Mouse (Mus musculus): ENCODE measurements at regions not wholly inside any gene's neighbourhood (a gene's known extent, or its start where the extent isn't known, plus 50 kb on each side); places are given as distances from the start of the nearest gene placed in this dataset.
"Not testable (repeated sequence)": the region's sequence is repeated elsewhere in the genome, so short reads cannot be mapped to it uniquely, and the experiment has no call there.

GRCm38 (mm10) chr13:72184116-72184845, 220.8 kb upstream of the Irx1 start:
- DNase-seq (ENCODE audit: low spot score) = no peak

GRCm38 (mm10) chr13:72184846-72185118, 221.3 kb upstream of the Irx1 start:
- no peak for DNase-seq (ENCODE audit: low spot score)

DNA sequence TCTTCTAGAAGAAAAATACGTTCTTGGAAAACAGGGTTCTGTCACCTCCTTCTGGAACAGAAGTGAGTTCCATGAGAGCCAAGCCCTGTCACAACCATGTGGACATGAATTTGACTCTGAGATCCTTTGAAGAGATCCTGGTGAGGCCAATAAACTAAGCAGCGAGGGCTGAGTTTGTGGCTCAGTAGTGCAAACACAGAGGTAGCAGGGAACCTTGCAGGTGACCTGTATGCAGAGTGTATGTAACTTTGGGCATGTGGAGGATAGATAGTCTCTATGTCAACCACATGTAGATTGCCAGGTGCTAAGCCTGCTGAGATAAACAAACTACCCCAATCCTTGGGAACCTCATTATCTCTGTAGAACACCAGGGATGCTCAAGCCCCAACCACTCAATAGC, 232.4 kb upstream of the Irx1 start:
- DNase-seq (ENCODE audit: low spot score) = no peak

GRCm38 (mm10) chr13:72198341-72199105, 235.0 kb upstream of the Irx1 start:
- DNase-seq (ENCODE audit: low spot score) = no peak

GRCm38 (mm10) chr13:72209518-72209917, 246.0 kb upstream of the Irx1 start:
- peak; percentile 3 for DNase-seq (ENCODE audit: low spot score)

GRCm38 (mm10) chr13:72209946-72210456, 246.5 kb upstream of the Irx1 start:
- DNase-seq (ENCODE audit: low spot score) = peak; percentile 38

DNA sequence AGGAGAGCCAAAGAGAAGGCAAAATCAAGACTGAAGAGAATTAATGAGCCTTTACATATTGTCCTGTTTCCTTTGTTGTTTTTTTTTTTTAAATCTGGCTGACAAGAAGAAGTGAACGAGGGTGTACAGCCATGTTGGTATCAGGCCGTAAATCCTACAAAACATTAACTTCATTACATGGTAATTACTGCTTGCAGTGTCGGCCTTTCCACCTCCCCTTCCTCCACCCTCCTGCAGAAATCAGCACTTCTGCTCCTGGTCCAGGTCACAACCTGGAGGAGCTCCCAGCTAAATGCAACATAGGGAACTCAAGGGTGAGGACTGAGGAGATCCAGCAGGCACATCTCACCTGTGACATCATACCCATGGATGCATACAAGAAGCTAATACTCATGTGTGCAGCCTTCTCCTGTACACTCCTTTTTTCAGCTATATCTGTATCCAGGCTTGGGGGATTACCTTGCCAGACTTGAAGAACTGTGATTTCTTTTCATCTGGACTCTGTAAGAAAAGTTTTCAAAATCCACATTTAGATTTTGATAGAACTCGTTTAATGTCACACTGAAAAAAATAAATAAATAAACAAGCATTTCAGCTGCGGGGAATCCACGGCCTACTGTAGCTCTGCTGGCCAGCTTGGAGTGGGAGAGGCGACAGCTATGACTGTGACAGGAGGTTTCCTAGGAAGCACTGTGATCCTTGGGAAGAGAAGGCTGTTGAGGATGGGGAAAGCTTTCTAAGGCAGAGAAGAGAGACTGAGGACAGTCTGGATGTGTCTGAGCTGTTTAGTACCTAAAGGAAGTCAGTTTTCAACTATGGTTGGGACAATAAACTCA, 247.2 kb upstream of the Irx1 start:
- peak; percentile 5 for DNase-seq (ENCODE audit: low spot score)

GRCm38 (mm10) chr13:72211716-72212115, 248.2 kb upstream of the Irx1 start:
- DNase-seq (ENCODE audit: low spot score) = no peak

- DNase-seq (ENCODE audit: low spot score) = no peak
Observed at GRCm38 (mm10) chr13:72212747-72213146, 249.2 kb upstream of the Irx1 start.

GRCm38 (mm10) chr13:72219329-72219728, 255.8 kb upstream of the Irx1 start:
- DNase-seq (ENCODE audit: low spot score) = no peak

DNA sequence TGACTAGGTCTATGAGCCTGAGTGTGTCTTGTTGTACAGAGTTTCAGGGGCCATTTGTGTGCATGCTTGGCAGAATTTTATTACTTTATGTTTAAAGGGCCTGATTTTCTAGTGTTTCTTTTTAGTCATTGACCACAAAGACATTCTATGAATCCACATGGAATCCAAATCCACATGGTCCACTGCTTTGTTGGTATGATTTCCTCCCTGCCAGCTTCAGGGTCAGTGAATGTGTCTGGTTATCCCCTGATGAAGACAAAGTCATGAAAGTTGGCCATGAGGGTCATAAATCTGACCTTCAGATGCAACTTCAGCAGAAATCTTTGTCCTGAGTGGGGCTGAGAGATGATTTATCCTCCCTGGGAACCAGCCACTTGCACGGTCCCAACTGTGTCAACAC, 263.6 kb upstream of the Irx1 start:
- no peak for DNase-seq (ENCODE audit: low spot score)

GRCm38 (mm10) chr13:72231032-72231591, 267.6 kb upstream of the Irx1 start:
- DNase-seq (ENCODE audit: low spot score) = no peak

DNA sequence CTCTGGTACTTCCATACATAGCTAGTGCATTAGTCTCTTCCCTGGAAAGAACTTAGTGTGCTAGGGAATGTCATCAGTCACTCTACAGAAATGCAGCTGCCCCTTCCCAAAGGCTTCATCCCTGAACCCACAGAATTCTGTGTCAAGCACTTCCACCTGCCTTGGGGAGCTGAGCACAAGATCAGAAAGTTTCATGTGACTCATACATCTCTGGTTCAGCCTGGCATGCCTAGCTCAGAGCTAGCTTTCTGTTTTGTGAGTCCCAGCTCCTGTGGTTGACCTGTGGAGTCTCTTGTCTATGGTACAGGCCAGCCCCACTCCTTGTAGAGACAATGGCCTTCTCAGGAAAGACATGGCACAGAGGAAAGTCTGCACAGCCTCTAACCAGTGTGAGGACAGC, 268.6 kb upstream of the Irx1 start:
- DNase-seq (ENCODE audit: low spot score) = no peak

DNA sequence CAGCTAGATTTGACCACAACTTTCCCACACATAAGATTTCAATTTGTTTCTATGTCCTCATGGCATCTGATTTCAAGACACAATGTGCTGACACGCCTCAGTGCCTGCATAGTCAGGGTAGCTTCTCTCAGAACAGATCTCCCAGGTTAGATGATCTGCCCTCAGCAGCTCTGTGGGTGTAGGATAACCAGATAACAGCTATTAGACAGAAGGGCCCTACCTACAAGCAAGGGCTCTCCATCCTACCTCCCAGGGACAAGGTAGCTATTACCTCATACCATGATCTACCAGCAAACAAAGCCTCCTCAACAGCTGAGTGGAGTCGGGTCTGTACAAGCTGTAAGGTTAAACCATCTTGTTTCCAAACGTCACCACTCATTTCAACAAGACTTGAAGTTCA, 278.4 kb upstream of the Irx1 start:
- DNase-seq (ENCODE audit: low spot score) = no peak

GRCm38 (mm10) chr13:72250419-72250818, 286.9 kb upstream of the Irx1 start:
- DNase-seq (ENCODE audit: low spot score) = no peak

DNA sequence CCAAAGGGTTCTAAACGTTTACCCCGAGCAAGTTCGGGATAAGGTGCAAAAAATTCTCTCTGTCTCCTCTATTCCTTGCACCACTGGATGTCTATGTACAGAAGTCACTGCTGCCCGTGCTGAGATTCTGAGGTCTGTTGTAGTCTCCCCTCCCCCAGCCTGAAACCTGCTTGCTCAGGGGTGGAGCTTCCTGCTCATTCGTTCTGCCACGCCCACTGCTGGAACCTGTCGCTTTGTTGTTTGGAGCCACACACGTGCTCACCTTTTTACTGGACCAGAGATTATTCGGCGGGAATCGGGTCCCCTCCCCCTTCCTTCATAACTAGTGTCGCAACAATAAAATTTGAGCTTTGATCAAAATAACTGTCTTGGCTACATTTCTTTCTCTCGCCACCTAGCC, 289.7 kb upstream of the Irx1 start:
- DNase-seq (ENCODE audit: low spot score) = not testable (repeated sequence)

- DNase-seq (ENCODE audit: low spot score) = no peak
Observed at GRCm38 (mm10) chr13:72258794-72259193, 295.3 kb upstream of the Irx1 start.

GRCm38 (mm10) chr13:72264416-72264815, 300.9 kb upstream of the Irx1 start:
- no peak for DNase-seq (ENCODE audit: low spot score)

DNA sequence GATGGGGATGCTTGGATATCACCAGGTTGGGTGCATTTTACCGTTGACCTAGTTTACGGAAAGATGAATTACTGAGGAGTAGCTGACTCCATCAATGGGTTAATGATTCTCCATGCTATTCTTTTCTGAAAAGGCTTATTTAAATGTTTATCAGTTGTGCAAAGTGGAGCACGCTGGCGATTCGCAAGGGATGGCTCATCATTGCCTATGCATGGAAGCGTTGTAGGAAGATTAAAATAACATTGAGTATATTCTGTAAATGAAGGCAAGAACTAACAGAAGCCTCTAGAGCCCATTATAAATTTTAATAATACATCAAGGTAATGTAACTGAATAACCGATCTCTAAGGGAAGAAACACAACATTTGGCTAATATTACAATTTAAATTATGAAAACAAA, 301.6 kb upstream of the Irx1 start:
- no peak for DNase-seq (ENCODE audit: low spot score)

GRCm38 (mm10) chr13:72265650-72266049, 302.1 kb upstream of the Irx1 start:
- DNase-seq (ENCODE audit: low spot score) = no peak

- no peak for DNase-seq (ENCODE audit: low spot score)
Observed at GRCm38 (mm10) chr13:72266174-72266768, 302.7 kb upstream of the Irx1 start.

DNA sequence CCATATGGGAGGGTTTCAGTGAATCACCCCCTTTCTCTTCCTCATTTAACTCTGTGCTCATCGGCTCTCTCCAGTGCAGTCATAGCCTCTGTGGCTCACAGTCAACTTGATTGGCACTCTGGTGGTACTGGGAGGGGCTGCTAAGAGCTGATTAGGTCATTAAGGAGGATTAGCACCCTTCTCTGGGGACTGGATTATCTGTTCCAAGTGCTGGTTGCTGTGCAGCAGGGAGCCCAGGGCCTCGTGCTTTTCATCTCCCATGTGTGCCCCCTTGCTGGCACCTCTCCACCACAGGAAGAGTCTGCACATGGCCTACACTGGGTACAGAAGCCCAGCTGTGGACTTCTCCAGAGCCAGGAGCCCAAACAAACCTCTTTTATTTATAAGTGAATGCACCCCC, 316.8 kb upstream of the Irx1 start:
- no peak for DNase-seq (ENCODE audit: low spot score)
